Mouse (Mus musculus) heart, embryonic 12.5 days (tissue): ENCODE results near the gene D6Ertd527e. TPM values are rescaled to one million over a fixed set of nuclear protein-coding genes. Genes with fewer than 3 reads are reported as not detected.

Experiments used
- ATAC-seq: fragments of 200-750 bp; cut with Nextera tagmentation; 2 replicates; pipeline ENCODE4 v1.8.0; 2017; ENCODE audit warnings: moderate TSS enrichment, moderate library complexity; ENCODE audit not compliant: insufficient number of reproducible peaks, low FRiP score
- H3K27ac ChIP-seq: fragments of 300-500 bp; sonication (generic); 2 replicates; pipeline ENCODE4 v1.5.1; 2016; ENCODE audit warnings: mild to moderate bottlenecking, moderate library complexity; ENCODE audit not compliant: poor library complexity, severe bottlenecking
- H3K27me3 ChIP-seq: fragments of 300-500 bp; sonication (generic); replicated peaks from 2 replicates; pipeline ENCODE4 v1.6.1; 2016; ENCODE audit warnings: mild to moderate bottlenecking, moderate library complexity
- H3K36me3 ChIP-seq: fragments of 300-500 bp; sonication (generic); 2 replicates; pipeline ENCODE4 v1.6.1; 2016; ENCODE audit warnings: mild to moderate bottlenecking, moderate library complexity
- H3K4me1 ChIP-seq: fragments of 300-500 bp; sonication (generic); replicated peaks from 2 replicates; pipeline ENCODE4 v1.6.1; 2016; ENCODE audit warnings: mild to moderate bottlenecking
- H3K4me2 ChIP-seq: fragments of 300-500 bp; sonication (generic); 2 replicates; pipeline ENCODE4 v1.6.1; 2016; ENCODE audit warnings: mild to moderate bottlenecking, moderate library complexity
- H3K4me3 ChIP-seq: fragments of 300-500 bp; sonication (generic); 2 replicates; pipeline ENCODE4 v1.5.1; 2016; ENCODE audit warnings: mild to moderate bottlenecking
- H3K9ac ChIP-seq: fragments of 300-500 bp; sonication (generic); 2 replicates; pipeline ENCODE4 v1.6.1; 2016; ENCODE audit warnings: mild to moderate bottlenecking, moderate library complexity
- H3K9me3 ChIP-seq: fragments of 300-500 bp; sonication (generic); replicated peaks from 2 replicates; pipeline ENCODE4 v1.6.1; 2016; ENCODE audit warnings: mild to moderate bottlenecking, moderate library complexity
- WGBS: fragments of 180-500 bp; shearing (Covaris S2); methylation state at CpG from one replicate; pipeline ENCODE4 v1.1.7; 2016; 5-methylcytosine and 5-hydroxymethylcytosine counted together
- polyA plus RNA-seq: library from polyadenylated mRNA; unstranded; fragments of >200 nt; fragmentation: Nextera tagmentation; extraction: Ambion mirVana; gene quantifications from 2 replicates; pipeline ENCODE4 v1.2.1, GENCODE M21; 2016

The D6Ertd527e gene
- polyA plus RNA-seq, 1 experiment from 2014 or later: 0.10 TPM

DNA sequence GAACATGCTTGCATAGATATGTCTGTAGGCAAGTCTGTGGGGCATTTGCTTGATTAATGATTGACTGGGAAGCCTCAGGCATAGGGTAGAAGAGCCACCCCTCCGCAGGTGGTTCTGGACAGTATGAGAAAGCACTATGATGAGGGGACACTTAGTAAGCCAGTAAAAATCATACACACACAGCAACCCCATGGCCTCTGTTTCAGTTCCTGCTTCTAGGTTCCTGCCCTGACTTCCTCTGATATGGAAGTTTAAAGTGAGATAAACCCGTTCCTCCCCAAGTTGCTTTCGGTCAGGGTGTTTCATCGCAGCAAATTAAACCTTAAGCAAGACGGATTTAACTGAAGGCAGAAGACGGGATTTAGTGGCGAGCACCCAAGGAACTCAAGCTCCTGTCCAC is 26.1 kb downstream of the D6Ertd527e start:
- H3K36me3 ChIP-seq: peaks cover under 1% of the 10 kb centered on the region; the same call in 1 of the 2 replicates
- WGBS: 85% methylated on average over 7 of the region's 7 CpGs
- H3K4me1 ChIP-seq: peaks cover 10% of the 10 kb centered on the region
- H3K27me3 ChIP-seq: no peaks in the 10 kb centered on the region
- H3K9ac ChIP-seq: no peak overlapping the region
- no peak for ATAC-seq
- H3K9me3 ChIP-seq: peaks cover 4% of the 10 kb centered on the region
- H3K4me2 ChIP-seq: no peak overlapping the region
- H3K4me3 ChIP-seq: no peak overlapping the region
- H3K27ac ChIP-seq: no peak overlapping the region

DNA sequence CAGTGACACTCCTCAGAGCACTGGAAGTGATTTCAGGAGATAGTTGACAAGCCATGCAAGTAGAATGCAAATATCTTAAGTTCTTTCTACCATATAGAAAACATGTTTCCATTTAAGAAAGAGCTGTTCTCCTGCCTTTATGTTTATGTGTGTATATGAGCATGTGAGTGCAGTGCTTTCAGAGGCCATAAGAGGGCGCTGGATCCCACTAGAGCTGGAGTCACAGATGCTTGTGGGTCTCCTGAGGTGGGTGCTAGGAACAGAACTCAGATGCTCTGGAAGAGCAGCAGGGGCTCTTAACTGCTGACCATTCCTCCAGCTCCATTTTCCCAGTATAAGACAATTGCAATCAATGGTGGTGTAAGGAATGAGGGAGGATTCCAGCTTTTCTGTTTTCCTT is 26.5 kb downstream of the D6Ertd527e start:
- Histone ChIP-seq H3K4me2 (no peak overlapping the region), H3K9me3 (peaks cover 4% of the 10 kb centered on the region), H3K9ac (no peak overlapping the region), H3K36me3 (peaks cover 5% of the 10 kb centered on the region), H3K27ac (no peak overlapping the region), H3K27me3 (no peaks in the 10 kb centered on the region), H3K4me3 (no peak overlapping the region), H3K4me1 (peaks cover 10% of the 10 kb centered on the region)
- 52% methylated on average over 1 of the region's 1 CpGs for WGBS
- ATAC-seq: no peak

DNA sequence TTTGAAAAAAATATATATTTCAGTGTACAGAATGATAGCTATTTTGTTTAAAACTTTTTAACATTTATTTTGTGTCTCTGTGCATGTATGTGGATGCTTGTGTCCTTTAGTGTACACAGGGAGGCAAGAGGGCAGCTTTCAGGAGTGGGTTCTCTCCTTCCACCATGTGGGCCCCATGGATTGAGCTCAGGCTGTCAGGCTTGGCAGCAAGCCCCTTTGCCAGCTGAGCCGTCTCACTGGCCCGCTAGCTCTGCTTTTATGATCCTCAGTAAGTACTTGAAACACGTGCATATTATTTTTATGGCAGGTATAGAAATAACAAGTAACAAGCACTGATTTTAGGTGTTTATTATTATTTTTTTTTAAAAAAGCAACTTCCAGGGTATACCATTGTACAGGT is 29.0 kb downstream of the D6Ertd527e start:
- H3K27me3 ChIP-seq: no peaks in the 10 kb centered on the region
- no peak overlapping the region for H3K4me2 ChIP-seq
- H3K36me3 ChIP-seq: peaks cover 12% of the 10 kb centered on the region
- H3K4me1 ChIP-seq: no peaks in the 10 kb centered on the region
- ATAC-seq: no peak
- peaks cover 4% of the 10 kb centered on the region for H3K9me3 ChIP-seq
- no peak overlapping the region for H3K4me3 ChIP-seq
- 93% methylated on average over 3 of the region's 3 CpGs for WGBS
- no peak overlapping the region for H3K27ac ChIP-seq
- H3K9ac ChIP-seq: no peak overlapping the region

DNA sequence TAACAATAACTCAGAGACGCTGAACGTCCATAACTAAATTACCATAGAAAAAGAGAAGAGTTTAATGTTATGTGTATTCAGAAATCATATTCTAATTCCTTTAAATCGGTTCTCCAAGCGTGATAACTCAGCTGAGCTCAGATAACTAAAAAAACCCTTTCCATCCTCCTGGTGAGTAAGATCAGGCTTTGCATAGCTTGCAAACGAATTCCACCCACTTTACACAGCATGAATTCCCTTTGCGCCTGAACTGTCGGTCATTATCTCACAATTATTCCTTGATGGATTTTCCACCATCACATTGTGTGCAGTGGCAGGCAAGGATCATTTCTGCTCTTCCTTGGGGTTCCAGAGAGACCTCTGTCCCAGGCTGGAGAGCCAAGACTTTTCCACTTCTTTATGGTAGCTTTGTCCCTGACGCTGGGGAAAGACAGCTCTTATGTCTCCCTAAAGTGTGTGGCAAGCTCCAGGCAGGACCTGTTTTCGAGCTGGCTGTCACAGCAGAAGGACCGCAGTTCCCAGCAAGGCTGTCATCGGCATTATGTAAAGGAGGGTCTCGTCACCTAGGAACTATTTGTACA is 29.5 kb downstream of the D6Ertd527e start:
- H3K36me3 ChIP-seq: peaks cover 12% of the 10 kb centered on the region
- WGBS: 69% methylated on average over 12 of the region's 12 CpGs

DNA sequence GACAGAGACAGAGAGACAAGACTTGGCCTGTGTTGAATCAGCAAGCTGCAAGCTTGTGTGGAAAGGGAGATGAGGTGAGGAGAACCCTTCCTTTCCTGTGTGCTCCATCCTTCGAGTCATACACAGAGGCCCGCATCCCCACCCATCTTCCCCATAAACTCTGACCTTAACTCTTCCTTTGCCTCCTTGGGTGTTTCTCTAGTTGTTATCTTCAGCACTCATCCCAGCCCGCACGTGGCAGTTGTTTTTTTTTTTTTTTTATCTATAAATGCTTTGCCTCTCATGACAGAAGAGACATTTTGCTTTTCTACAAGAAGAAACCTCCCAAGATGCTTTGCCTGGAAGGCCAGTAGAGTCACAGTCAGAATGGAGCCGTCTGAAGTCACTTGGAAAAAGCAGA is 33.9 kb downstream of the D6Ertd527e start:
- WGBS: 58% methylated on average over 5 of the region's 5 CpGs

More for the DNA sequence above, 29.5 kb downstream of the D6Ertd527e start:
- Histone ChIP-seq H3K9ac (no peak overlapping the region), H3K27ac (no peak overlapping the region), H3K4me1 (no peaks in the 10 kb centered on the region), H3K9me3 (peaks cover 4% of the 10 kb centered on the region), H3K4me2 (no peak overlapping the region), H3K27me3 (no peaks in the 10 kb centered on the region), H3K4me3 (no peak overlapping the region)
- ATAC-seq: no peak

DNA sequence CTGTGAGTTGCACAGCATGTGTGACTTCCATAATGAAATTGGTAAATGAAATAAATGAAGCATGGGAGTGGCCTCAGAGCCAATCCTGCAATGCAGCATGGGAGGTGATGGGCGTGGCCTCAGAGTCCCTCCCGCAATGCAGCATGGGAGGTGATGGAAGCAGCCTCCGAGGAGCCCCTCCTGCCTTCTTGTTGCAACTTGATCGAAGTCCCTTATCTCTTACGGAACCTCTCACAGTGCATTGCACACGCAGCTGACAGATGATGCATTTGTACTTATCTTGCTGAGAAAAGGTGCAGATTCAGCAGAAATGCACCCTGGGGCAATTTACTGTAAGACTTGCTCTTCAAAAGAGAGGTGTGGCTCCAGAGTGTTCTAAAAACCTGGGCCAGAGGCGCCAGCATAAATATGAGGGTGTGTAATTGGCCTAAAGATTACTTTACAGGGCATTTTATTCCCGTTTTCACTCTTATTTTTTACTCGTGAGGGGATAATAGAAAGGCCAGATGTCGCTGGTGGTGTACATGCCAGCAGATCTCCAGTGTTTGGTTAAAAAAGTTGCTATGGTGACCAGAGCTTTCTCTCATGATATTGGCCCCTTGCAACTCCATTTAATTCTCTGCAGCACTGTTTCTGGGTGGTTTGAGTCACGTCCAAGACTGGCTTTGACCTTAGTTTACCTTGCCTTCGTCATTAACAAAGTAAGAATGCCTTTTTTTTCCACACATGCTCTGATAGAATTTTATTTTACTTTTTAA is 35.4 kb downstream of the D6Ertd527e start:
- Histone ChIP-seq H3K9ac (no peak overlapping the region), H3K4me1 (no peaks in the 10 kb centered on the region), H3K36me3 (peaks cover 12% of the 10 kb centered on the region), H3K4me2 (no peak overlapping the region), H3K27me3 (no peaks in the 10 kb centered on the region), H3K27ac (no peak overlapping the region), H3K4me3 (no peak overlapping the region), H3K9me3 (no peaks in the 10 kb centered on the region)
- ATAC-seq: no peak
- WGBS: 65% methylated on average over 12 of the region's 12 CpGs

More for the DNA sequence above, 33.9 kb downstream of the D6Ertd527e start:
- Histone ChIP-seq H3K4me2 (no peak overlapping the region), H3K4me1 (no peaks in the 10 kb centered on the region), H3K27me3 (no peaks in the 10 kb centered on the region), H3K9me3 (no peaks in the 10 kb centered on the region), H3K4me3 (no peak overlapping the region), H3K9ac (no peak overlapping the region), H3K27ac (no peak overlapping the region), H3K36me3 (peaks cover 12% of the 10 kb centered on the region)
- no peak for ATAC-seq

DNA sequence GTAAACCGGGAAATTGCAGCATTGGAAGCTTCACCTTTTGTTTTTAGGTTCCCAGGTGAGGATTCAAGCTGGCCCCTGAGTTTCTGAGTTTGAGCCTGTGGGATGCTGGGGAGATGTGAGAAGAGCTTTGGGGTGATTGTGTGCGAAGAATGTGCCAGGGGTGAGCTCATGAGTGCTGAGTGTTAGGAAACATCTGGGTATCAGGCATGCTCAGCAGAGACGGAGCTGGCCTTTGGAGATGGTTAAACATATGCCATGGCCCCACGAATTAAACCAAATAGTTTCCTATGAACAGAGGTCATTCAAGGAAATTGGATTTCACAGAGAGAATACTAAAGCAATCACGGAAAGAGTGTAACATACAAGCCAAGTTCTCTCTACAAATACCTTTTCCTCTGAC is 37.7 kb downstream of the D6Ertd527e start:
- Histone ChIP-seq H3K9ac (no peak overlapping the region), H3K9me3 (no peaks in the 10 kb centered on the region), H3K4me3 (no peak overlapping the region), H3K4me2 (no peak overlapping the region), H3K4me1 (no peaks in the 10 kb centered on the region), H3K27ac (no peak overlapping the region), H3K27me3 (no peaks in the 10 kb centered on the region), H3K36me3 (no peaks in the 10 kb centered on the region)
- ATAC-seq: no peak
- WGBS: 69% methylated on average over 5 of the region's 5 CpGs

DNA sequence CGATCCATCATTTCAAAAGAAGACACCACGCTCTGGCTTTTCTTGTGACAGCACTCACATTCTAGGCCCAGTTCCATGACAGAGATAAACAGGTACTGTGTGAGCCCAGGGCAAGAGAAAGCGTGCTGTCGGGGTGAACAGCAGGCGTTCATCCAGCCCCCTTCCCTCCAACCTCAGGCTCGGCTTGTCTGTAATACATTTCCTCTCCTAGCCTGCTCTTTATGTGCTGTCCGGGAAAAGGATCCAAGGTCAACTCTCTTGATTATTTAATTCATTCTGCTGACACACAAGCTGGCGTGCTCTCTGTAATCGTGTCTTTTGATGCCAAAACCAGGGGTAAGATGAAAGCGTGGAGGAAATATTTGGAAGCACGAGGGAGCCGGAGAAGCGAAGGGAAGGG is 39.0 kb downstream of the D6Ertd527e start:
- ATAC-seq: no peak

DNA sequence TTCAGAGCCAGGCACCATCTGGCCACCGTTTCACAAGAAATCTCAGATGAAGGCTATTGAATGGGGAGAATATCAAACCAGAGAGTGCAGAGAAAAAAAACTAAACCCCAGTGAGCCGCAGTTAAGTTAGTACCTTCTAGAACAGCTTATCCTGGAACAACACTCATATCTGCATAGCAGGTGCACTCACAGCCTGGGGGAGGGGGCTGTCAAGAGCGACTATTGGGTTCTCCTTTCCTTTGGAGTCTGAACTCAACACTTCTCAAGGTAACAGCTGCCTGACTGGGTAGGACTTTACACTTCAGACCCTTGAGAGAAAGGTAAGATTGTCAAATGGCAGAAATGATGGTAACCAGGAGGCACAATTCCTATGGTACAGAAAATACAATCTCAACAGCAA is 43.4 kb downstream of the D6Ertd527e start:
- no peak overlapping the region for H3K27ac ChIP-seq
- H3K9ac ChIP-seq: no peak overlapping the region
- peaks cover 5% of the 10 kb centered on the region; the same call in 1 of the 2 replicates for H3K4me1 ChIP-seq
- H3K27me3 ChIP-seq: no peaks in the 10 kb centered on the region
- 54% methylated on average over 3 of the region's 3 CpGs for WGBS
- no peak overlapping the region for H3K4me3 ChIP-seq
- no peaks in the 10 kb centered on the region for H3K36me3 ChIP-seq
- no peak for ATAC-seq
- H3K4me2 ChIP-seq: no peak overlapping the region
- no peaks in the 10 kb centered on the region for H3K9me3 ChIP-seq

More for the DNA sequence above, 39.0 kb downstream of the D6Ertd527e start:
- Histone ChIP-seq H3K36me3 (no peaks in the 10 kb centered on the region), H3K4me2 (no peak overlapping the region), H3K4me1 (no peaks in the 10 kb centered on the region), H3K9me3 (no peaks in the 10 kb centered on the region), H3K27me3 (no peaks in the 10 kb centered on the region), H3K9ac (no peak overlapping the region), H3K4me3 (no peak overlapping the region), H3K27ac (no peak overlapping the region)
- 69% methylated on average over 13 of the region's 13 CpGs for WGBS

DNA sequence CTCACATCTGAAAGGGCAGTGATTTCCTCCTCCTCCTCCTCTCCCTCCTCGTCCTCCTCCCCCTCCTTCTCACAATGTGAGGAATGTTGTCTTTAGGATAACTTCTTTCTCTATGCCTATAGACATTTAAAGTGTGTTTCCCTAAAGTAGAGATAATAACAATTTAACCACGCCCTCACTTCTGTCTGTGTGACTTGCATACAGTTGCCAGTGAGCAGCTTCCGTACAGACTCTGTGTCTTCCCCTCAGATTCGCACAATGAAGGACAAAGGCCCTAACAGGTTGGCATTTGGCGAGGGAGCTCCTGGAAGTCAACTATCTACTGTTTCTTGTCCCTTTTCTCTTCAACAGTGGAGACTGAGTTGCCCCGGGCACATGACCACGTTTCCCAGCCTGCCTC is 45.9 kb downstream of the D6Ertd527e start:
- Histone ChIP-seq H3K9me3 (no peaks in the 10 kb centered on the region), H3K4me3 (no peak overlapping the region), H3K4me1 (peaks cover 16% of the 10 kb centered on the region; the same call in 1 of the 2 replicates), H3K36me3 (no peaks in the 10 kb centered on the region), H3K4me2 (no peak overlapping the region), H3K9ac (no peak overlapping the region), H3K27ac (no peak overlapping the region), H3K27me3 (no peaks in the 10 kb centered on the region)
- ATAC-seq: no peak
- 60% methylated on average over 7 of the region's 7 CpGs for WGBS

DNA sequence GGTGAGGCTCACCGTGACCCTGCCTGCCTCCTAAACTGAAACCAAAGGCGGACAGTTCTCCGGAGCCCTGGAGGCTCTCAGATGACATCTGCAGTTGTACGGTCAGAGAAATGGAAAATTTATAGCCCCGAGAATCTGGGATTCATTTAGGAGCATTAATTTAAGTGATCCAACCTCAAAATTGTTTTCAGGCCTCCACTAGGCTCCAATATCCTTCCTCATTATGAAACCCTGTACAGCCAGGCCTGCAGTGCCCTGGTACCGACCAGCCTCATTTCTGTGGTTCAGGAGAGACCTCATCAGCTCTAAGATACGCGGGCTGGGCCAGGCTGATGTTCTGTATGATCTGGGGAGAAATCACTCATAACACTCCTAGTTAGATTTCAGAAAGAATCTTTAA is 46.9 kb downstream of the D6Ertd527e start:
- H3K36me3 ChIP-seq: no peaks in the 10 kb centered on the region
- no peak overlapping the region for H3K4me3 ChIP-seq
- 89% methylated on average over 8 of the region's 8 CpGs for WGBS
- H3K9me3 ChIP-seq: no peaks in the 10 kb centered on the region
- no peaks in the 10 kb centered on the region for H3K27me3 ChIP-seq
- H3K9ac ChIP-seq: no peak overlapping the region
- H3K27ac ChIP-seq: no peak overlapping the region
- no peak overlapping the region for H3K4me2 ChIP-seq
- peaks cover 16% of the 10 kb centered on the region; the same call in 1 of the 2 replicates for H3K4me1 ChIP-seq
- ATAC-seq: no peak
